16 mouse cellular contexts compared by ENCODE assay signal in the genomic region with DNA sequence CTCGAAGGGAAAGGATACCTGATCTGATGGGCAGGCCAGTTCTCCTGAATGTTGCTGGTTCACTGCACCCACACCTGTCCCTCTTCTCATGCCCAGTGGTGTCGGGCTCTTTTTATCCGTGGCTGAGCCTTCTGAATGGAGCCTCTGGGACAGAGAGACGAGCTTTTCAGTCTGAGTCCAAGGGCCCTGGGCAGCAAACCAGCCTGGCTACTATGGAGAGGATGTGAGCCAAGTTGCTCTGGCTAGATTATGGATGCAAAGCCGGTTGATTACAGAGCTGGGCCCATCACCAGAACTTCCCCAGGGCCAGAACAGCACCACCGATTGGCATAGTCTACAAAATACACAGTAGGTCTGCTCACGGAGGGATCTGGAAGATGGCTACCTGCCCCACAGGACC. TPM values are rescaled to one million over a fixed set of nuclear protein-coding genes. Genes with fewer than 3 reads are reported as not detected.
DNase-seq lines count a peak whose midpoint lies in the region; ATAC-seq lines count a peak whose summit lies in the region.
"Had no signal": no experiment of that assay in that cellular context is flagged by ENCODE, and none has a peak within 500 bp of the region (broad histone marks: within the 10 kb centered on the region; RNA-seq: fewer than 3 reads in every experiment).

No protein-coding gene starts in this region.

- H3K9me3 ChIP-seq in forebrain, embryonic 16.5 days (ENCODE audit: control insufficient read depth, low read length), result no peaks in the 10 kb centered on the region
- no peaks in the 10 kb centered on the region for H3K9me3 ChIP-seq in forebrain, embryonic 15.5 days
- no peaks in the 10 kb centered on the region for H3K9me3 ChIP-seq in kidney, embryonic 16.5 days (ENCODE audit: low read length)
- H3K9me3 ChIP-seq: heart, embryonic 15.5 days had no signal

- H3K4me2 ChIP-seq in forebrain, embryonic 16.5 days (ENCODE audit: low read length), result no peak overlapping the region
- H3K4me2 ChIP-seq in forebrain, embryonic 15.5 days (replicated peaks), result no peak overlapping the region
- no peak overlapping the region for H3K4me2 ChIP-seq in kidney, embryonic 16.5 days (replicated peaks; ENCODE audit: low read depth, low read length)
- H3K4me2 ChIP-seq: heart, embryonic 15.5 days had no signal

- H3K4me3 ChIP-seq in forebrain, embryonic 16.5 days (replicated peaks; ENCODE audit: low read length), result no peak overlapping the region
- no peak overlapping the region for H3K4me3 ChIP-seq in forebrain, embryonic 15.5 days
- H3K4me3 ChIP-seq in kidney, embryonic 16.5 days (ENCODE audit: low read length), result no peak overlapping the region
- H3K4me3 ChIP-seq: heart, adult 2 months; heart, embryonic 15.5 days; layer of hippocampus, adult 2 months had no signal

- no peaks in the 10 kb centered on the region for H3K36me3 ChIP-seq in forebrain, embryonic 16.5 days (ENCODE audit: control insufficient read depth, insufficient read depth)
- no peaks in the 10 kb centered on the region for H3K36me3 ChIP-seq in forebrain, embryonic 15.5 days
- H3K36me3 ChIP-seq in kidney, embryonic 16.5 days (ENCODE audit: insufficient read depth, low read length), result no peaks in the 10 kb centered on the region
- H3K36me3 ChIP-seq: heart, embryonic 15.5 days had no signal

- H3K4me1 ChIP-seq in forebrain, embryonic 16.5 days (replicated peaks; ENCODE audit: control insufficient read depth, insufficient read depth, low read length), result peaks cover 3% of the 10 kb centered on the region; the same call in 1 of the 2 replicates
- peaks cover 8% of the 10 kb centered on the region; the same call in 1 of the 2 replicates for H3K4me1 ChIP-seq in forebrain, embryonic 15.5 days
- H3K4me1 ChIP-seq in kidney, embryonic 16.5 days (ENCODE audit: insufficient read depth, low read length), result 0 out of 2 replicates have a peak, but pooled peaks cover 10% of the 10 kb centered on the region

- H3K9ac ChIP-seq in forebrain, embryonic 16.5 days (replicated peaks; ENCODE audit: low read depth, low read length), result no peak overlapping the region
- H3K9ac ChIP-seq in forebrain, embryonic 15.5 days (replicated peaks), result no peak overlapping the region
- no peak overlapping the region for H3K9ac ChIP-seq in kidney, embryonic 16.5 days (replicated peaks; ENCODE audit: low read length)
- H3K9ac ChIP-seq: heart, embryonic 15.5 days had no signal

- DNase-seq in cerebellum, adult 18-20 months, result peak; percentile 19 to 37
- no peak for DNase-seq in cerebellum, adult 11 months
- peak; percentile 51 to 79 for DNase-seq in layer of hippocampus, postnatal 14 days (ENCODE audit: low spot score in 2 of 2)
- no peak for DNase-seq in layer of hippocampus, adult 11-12 months (ENCODE audit: low spot score)
- peak; percentile 61 for DNase-seq in brain, adult 2 months (ENCODE audit: low read depth, low spot score)
- DNase-seq: heart, adult 2 months; lung, adult 18-20 months; thymus, adult 2 months had no signal

- peak; percentile 73 for ATAC-seq in forebrain, embryonic 16.5 days
- ATAC-seq in forebrain, embryonic 15.5 days (replicated peaks), result no peak; the same call in 1 of the 2 replicates
- no peak for ATAC-seq in kidney, embryonic 16.5 days (ENCODE audit: low FRiP score, low TSS enrichment)
- ATAC-seq: intestine, postnatal 0 days had no signal

- H3K27me3 ChIP-seq in forebrain, embryonic 16.5 days (replicated peaks; ENCODE audit: control insufficient read depth, insufficient read depth, low read length), result no peaks in the 10 kb centered on the region
- H3K27me3 ChIP-seq in forebrain, embryonic 15.5 days, result no peaks in the 10 kb centered on the region
- H3K27me3 ChIP-seq in kidney, embryonic 16.5 days (ENCODE audit: insufficient read depth, low read length), result no peaks in the 10 kb centered on the region

- no peak overlapping the region for H3K27ac ChIP-seq in forebrain, embryonic 16.5 days (ENCODE audit: low read length)
- no peak overlapping the region for H3K27ac ChIP-seq in forebrain, embryonic 15.5 days (replicated peaks)
- H3K27ac ChIP-seq in kidney, embryonic 16.5 days (ENCODE audit: low read length), result no peak overlapping the region
- H3K27ac ChIP-seq: heart, adult 2 months; heart, embryonic 15.5 days; kidney, postnatal 0 days had no signal

- WGBS in forebrain, embryonic 16.5 days, result 55% methylated on average over 7 of the region's 7 CpGs
- 50% methylated on average over 7 of the region's 7 CpGs for WGBS in forebrain, embryonic 15.5 days
- 67% methylated on average over 7 of the region's 7 CpGs for WGBS in kidney, embryonic 16.5 days

RNA-seq across cellular contexts. Expression of a gene that starts 18.5 kb away (rescaled TPM):
- 5.9 and 8.4 TPM in 2 replicates for polyA plus RNA-seq in forebrain, embryonic 16.5 days (2015; fragmentation: Nextera tagmentation; extraction: Ambion mirVana)
- polyA plus RNA-seq in forebrain, embryonic 15.5 days (2015; fragmentation: Nextera tagmentation; extraction: Ambion mirVana), result 6.6 and 6.7 TPM in 2 replicates
- total RNA-seq in layer of hippocampus, postnatal 14 days (2021), result 10 to 100 TPM; 28.1 to 28.6 TPM
- polyA plus RNA-seq in kidney, embryonic 16.5 days (2015; fragmentation: Nextera tagmentation; extraction: Ambion mirVana), result 4.7 and 5.7 TPM in 2 replicates
- total RNA-seq: MEL had no signal

Comparison
In these comparisons a context has a peak if more than half of its experiments do, and no peak if none do; other contexts are left out.
1. DNase-seq: peak in cerebellum, adult 18-20 months (2 of 2), layer of hippocampus, postnatal 14 days (2 of 2) and brain, adult 2 months (single experiment); none in cerebellum, adult 11 months (single experiment) and layer of hippocampus, adult 11-12 months (single experiment).